ENCODE assay signal across 22 mouse cellular contexts in genomic region chr2:153931125-153931524, GRCm38 (mm10). TPM values are rescaled to one million over a fixed set of nuclear protein-coding genes. Genes with fewer than 3 reads are reported as not detected.
DNase-seq lines count a peak whose midpoint lies in the region; ATAC-seq lines count a peak whose summit lies in the region.
"Had no signal": no experiment of that assay in that cellular context is flagged by ENCODE, and none has a peak within 500 bp of the region (broad histone marks: within the 10 kb centered on the region; RNA-seq: fewer than 3 reads in every experiment).

No protein-coding gene starts in this region.

- H3K27me3 ChIP-seq in forebrain, embryonic 13.5 days = no peaks in the 10 kb centered on the region
- H3K27me3 ChIP-seq in forebrain, embryonic 10.5 days (ENCODE audit: poor library complexity, severe bottlenecking) = no peaks in the 10 kb centered on the region
- H3K27me3 ChIP-seq in hindbrain, embryonic 16.5 days (replicated peaks; ENCODE audit: control insufficient read depth, insufficient read depth, low read length) = no peaks in the 10 kb centered on the region
- H3K27me3 ChIP-seq: heart, embryonic 13.5 days; limb, embryonic 12.5 days; neural tube, embryonic 13.5 days had no signal

- no peaks in the 10 kb centered on the region for H3K36me3 ChIP-seq in forebrain, embryonic 13.5 days (ENCODE audit: poor library complexity, severe bottlenecking)
- no peaks in the 10 kb centered on the region for H3K36me3 ChIP-seq in forebrain, embryonic 10.5 days (replicated peaks)
- no peaks in the 10 kb centered on the region for H3K36me3 ChIP-seq in hindbrain, embryonic 16.5 days (ENCODE audit: control insufficient read depth, insufficient read depth, low read length)
- H3K36me3 ChIP-seq: heart, embryonic 13.5 days; limb, embryonic 12.5 days; neural tube, embryonic 13.5 days had no signal

- ATAC-seq in forebrain, embryonic 13.5 days = peak; percentile 55; the same call in 1 of the 2 replicates
- ATAC-seq in hindbrain, embryonic 16.5 days = peak; percentile 76; the same call in 1 of the 2 replicates

- no peak overlapping the region for H3K4me3 ChIP-seq in forebrain, embryonic 13.5 days
- no peak overlapping the region for H3K4me3 ChIP-seq in forebrain, embryonic 10.5 days
- no peak overlapping the region for H3K4me3 ChIP-seq in hindbrain, embryonic 16.5 days (ENCODE audit: low read length)
- H3K4me3 ChIP-seq: heart, embryonic 13.5 days; left cerebral cortex, adult 2 months; limb, embryonic 12.5 days; neural tube, embryonic 13.5 days had no signal

- no peak for DNase-seq in forebrain, embryonic 10.5 days (ENCODE audit: extremely low spot score, low spot score)
- DNase-seq in retina, postnatal 1 day = peak; percentile 30
- DNase-seq in retina, embryonic 14.5 days (ENCODE audit: low spot score) = no peak
- no peak for DNase-seq in MN1 (ENCODE audit: low spot score)
- DNase-seq in cerebellum, adult 8-10 months = no peak
- no peak for DNase-seq in lung, postnatal 36 days
- DNase-seq: cerebellum, adult 11-12 months; embryo, embryonic 11 days; heart, postnatal 4 days; kidney, adult 11 months; kidney, postnatal 36 days; spleen, adult 18-20 months; thymus, postnatal 25 days had no signal

- H3K9me3 ChIP-seq in forebrain, embryonic 13.5 days (replicated peaks) = no peaks in the 10 kb centered on the region
- no peaks in the 10 kb centered on the region for H3K9me3 ChIP-seq in forebrain, embryonic 10.5 days
- no peaks in the 10 kb centered on the region for H3K9me3 ChIP-seq in hindbrain, embryonic 16.5 days (ENCODE audit: control insufficient read depth, low read length)
- H3K9me3 ChIP-seq: heart, embryonic 13.5 days; limb, embryonic 12.5 days; neural tube, embryonic 13.5 days had no signal

- H3K4me2 ChIP-seq in forebrain, embryonic 13.5 days = no peak overlapping the region
- H3K4me2 ChIP-seq in hindbrain, embryonic 16.5 days (ENCODE audit: low read length) = no peak overlapping the region
- H3K4me2 ChIP-seq: heart, embryonic 13.5 days; limb, embryonic 12.5 days; neural tube, embryonic 13.5 days had no signal

- peak overlapping the region; percentile 35; the same call in 1 of the 2 replicates for H3K27ac ChIP-seq in forebrain, embryonic 13.5 days
- no peak overlapping the region for H3K27ac ChIP-seq in forebrain, embryonic 10.5 days
- H3K27ac ChIP-seq in hindbrain, embryonic 16.5 days (ENCODE audit: low read depth, low read length) = no peak overlapping the region
- H3K27ac ChIP-seq: heart, embryonic 13.5 days; left cerebral cortex, adult 2 months; limb, embryonic 12.5 days; neural tube, embryonic 13.5 days had no signal

- 48% methylated on average over 6 of the region's 6 CpGs for WGBS in forebrain, embryonic 13.5 days
- 74% methylated on average over 6 of the region's 6 CpGs for WGBS in forebrain, embryonic 10.5 days
- WGBS in hindbrain, embryonic 16.5 days = 41% methylated on average over 6 of the region's 6 CpGs

- H3K9ac ChIP-seq in forebrain, embryonic 13.5 days = no peak overlapping the region
- H3K9ac ChIP-seq in hindbrain, embryonic 16.5 days (ENCODE audit: low read depth, low read length) = 0 out of 2 replicates have a peak overlapping the region, but pooled peaks have one; percentile 6
- H3K9ac ChIP-seq: heart, embryonic 13.5 days; limb, embryonic 12.5 days; neural tube, embryonic 13.5 days had no signal

- peaks cover 7% of the 10 kb centered on the region for H3K4me1 ChIP-seq in forebrain, embryonic 13.5 days
- H3K4me1 ChIP-seq in forebrain, embryonic 10.5 days = peaks cover 18% of the 10 kb centered on the region
- peaks cover 5% of the 10 kb centered on the region for H3K4me1 ChIP-seq in hindbrain, embryonic 16.5 days (ENCODE audit: control insufficient read depth, insufficient read depth, low read depth, low read length)
- H3K4me1 ChIP-seq: heart, embryonic 13.5 days; limb, embryonic 12.5 days had no signal

RNA-seq across cellular contexts. Expression of gene Bpifb4, which starts 6.9 kb away (rescaled TPM):
- polyA plus RNA-seq in forebrain, embryonic 13.5 days (2015; fragmentation: Nextera tagmentation; extraction: Ambion mirVana) = not detected in 2 replicates
- polyA plus RNA-seq in forebrain, embryonic 10.5 days (2016; fragmentation: Nextera tagmentation; extraction: Ambion mirVana) = not detected in 2 replicates
- not detected in 2 replicates for polyA plus RNA-seq in hindbrain, embryonic 16.5 days (2015; fragmentation: Nextera tagmentation; extraction: Ambion mirVana)
- polyA plus RNA-seq: gonadal fat pad, adult 2 months; heart, embryonic 13.5 days; limb, embryonic 12.5 days; liver, embryonic 16.5 days; neural tube, embryonic 13.5 days; stomach, embryonic 16.5 days had no signal

RNA-seq across cellular contexts. Expression of gene Bpifb3, which starts 13.1 kb away (rescaled TPM):
- polyA plus RNA-seq in forebrain, embryonic 13.5 days (2015; fragmentation: Nextera tagmentation; extraction: Ambion mirVana) = not detected in 2 replicates
- polyA plus RNA-seq in forebrain, embryonic 10.5 days (2016; fragmentation: Nextera tagmentation; extraction: Ambion mirVana) = not detected in 2 replicates
- 0.09 TPM in 1 of 2 replicates, not detected in the other for polyA plus RNA-seq in hindbrain, embryonic 16.5 days (2015; fragmentation: Nextera tagmentation; extraction: Ambion mirVana)
- polyA plus RNA-seq: heart, embryonic 13.5 days; limb, embryonic 12.5 days; liver, embryonic 16.5 days; neural tube, embryonic 13.5 days; stomach, embryonic 16.5 days had no signal

RNA-seq across cellular contexts. Expression of gene Bpifb6, which starts 30.9 kb away (rescaled TPM):
- not detected in 2 replicates for polyA plus RNA-seq in forebrain, embryonic 13.5 days (2015; fragmentation: Nextera tagmentation; extraction: Ambion mirVana)
- polyA plus RNA-seq in forebrain, embryonic 10.5 days (2016; fragmentation: Nextera tagmentation; extraction: Ambion mirVana) = not detected in 2 replicates
- polyA plus RNA-seq in hindbrain, embryonic 16.5 days (2015; fragmentation: Nextera tagmentation; extraction: Ambion mirVana) = not detected in 2 replicates
- polyA plus RNA-seq: heart, embryonic 13.5 days; limb, embryonic 12.5 days; liver, embryonic 16.5 days; neural tube, embryonic 13.5 days; stomach, embryonic 16.5 days had no signal

RNA-seq across cellular contexts. Expression of gene Bpifa6, which starts 43.6 kb away (rescaled TPM):
- not detected in 2 replicates for polyA plus RNA-seq in forebrain, embryonic 13.5 days (2015; fragmentation: Nextera tagmentation; extraction: Ambion mirVana)
- polyA plus RNA-seq in forebrain, embryonic 10.5 days (2016; fragmentation: Nextera tagmentation; extraction: Ambion mirVana) = not detected in 2 replicates
- polyA plus RNA-seq in hindbrain, embryonic 16.5 days (2015; fragmentation: Nextera tagmentation; extraction: Ambion mirVana) = not detected in 2 replicates
- polyA plus RNA-seq: gonadal fat pad, adult 2 months; heart, embryonic 13.5 days; limb, embryonic 12.5 days; liver, embryonic 16.5 days; neural tube, embryonic 13.5 days; stomach, embryonic 16.5 days had no signal

RNA-seq across cellular contexts. Expression of gene Bpifb2, which starts 56.3 kb away (rescaled TPM):
- not detected in 2 replicates for polyA plus RNA-seq in forebrain, embryonic 13.5 days (2015; fragmentation: Nextera tagmentation; extraction: Ambion mirVana)
- not detected in 2 replicates for polyA plus RNA-seq in forebrain, embryonic 10.5 days (2016; fragmentation: Nextera tagmentation; extraction: Ambion mirVana)
- 0.11 and 0.14 TPM in 2 replicates for polyA plus RNA-seq in hindbrain, embryonic 16.5 days (2015; fragmentation: Nextera tagmentation; extraction: Ambion mirVana)
- polyA plus RNA-seq: limb, embryonic 12.5 days; liver, embryonic 16.5 days; neural tube, embryonic 13.5 days; stomach, embryonic 16.5 days had no signal
